Mouse (Mus musculus): ENCODE measurements around the gene Map3k9. TPM values are rescaled to one million over a fixed set of nuclear protein-coding genes. Genes with fewer than 3 reads are reported as not detected.

The Map3k9 gene
- polyA plus RNA-seq, 1 experiment: 0.20 TPM

DNA sequence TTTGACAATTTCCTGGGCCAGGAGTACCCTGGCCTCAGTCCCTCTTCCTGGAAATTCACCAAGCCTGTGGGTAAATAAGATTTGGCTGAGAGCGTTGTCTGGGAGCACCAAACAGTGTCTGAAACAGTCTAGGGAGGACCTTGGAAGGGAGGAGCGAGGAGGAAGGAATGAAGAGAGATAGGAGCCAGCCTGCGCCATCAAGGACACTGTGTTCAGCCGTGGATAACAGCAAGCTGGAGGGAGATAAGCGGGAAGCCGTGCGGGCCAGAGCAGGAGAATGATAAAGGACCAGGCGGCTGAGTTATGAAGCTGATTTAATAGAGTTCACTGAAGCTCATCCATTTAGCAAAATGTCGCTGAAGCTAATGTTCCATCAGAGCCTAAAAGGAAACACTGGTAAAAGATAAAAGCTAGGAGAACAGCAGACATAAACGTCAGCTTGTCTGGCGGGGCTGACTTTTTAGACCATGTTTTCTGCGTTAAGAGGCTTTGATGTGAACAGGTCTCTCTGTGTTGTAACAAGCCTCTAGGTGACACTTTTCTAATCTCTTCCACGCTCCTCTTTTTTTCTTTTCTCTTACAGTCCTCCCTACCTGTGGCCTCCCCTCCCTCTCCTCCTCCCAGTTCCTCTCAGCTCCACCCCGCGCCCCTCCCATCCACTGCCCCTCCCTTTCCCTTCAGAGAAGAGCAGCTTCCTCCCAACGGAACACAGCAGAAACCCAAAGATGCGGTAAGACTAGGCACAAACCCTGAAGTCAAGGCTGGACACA lies 26.0 kb upstream of the Map3k9 start:
- no peak for TF ChIP-seq MYOD1 (IDR thresholded peaks at IDR 0.05; ENCODE audit: control insufficient read depth in 1 of 3, insufficient read length in 2 of 3, low read depth in 2 of 3)
- no peak for TF ChIP-seq POLR2AphosphoS2 (IDR thresholded peaks at IDR 0.05; ENCODE audit: insufficient read length, low read depth)
- no peak for TF ChIP-seq E2F4 (IDR thresholded peaks at IDR 0.05; ENCODE audit: insufficient read depth)
- TF ChIP-seq MAX (IDR thresholded peaks at IDR 0.05; ENCODE audit: low read depth): no peak
- TF ChIP-seq MYOG (IDR thresholded peaks at IDR 0.05; ENCODE audit: control insufficient read depth in 1 of 3, insufficient read depth in 1 of 3, insufficient read length in 2 of 3, low read depth in 2 of 3): no peak
- TF ChIP-seq TCF3 (IDR thresholded peaks at IDR 0.05; ENCODE audit: insufficient read length, low read depth): no peak
- TF ChIP-seq USF1 (IDR thresholded peaks at IDR 0.05; ENCODE audit: low read depth): no peak
- TF ChIP-seq TCF12 (IDR thresholded peaks at IDR 0.05; ENCODE audit: insufficient read depth, poor library complexity, severe bottlenecking): no peak
- TF ChIP-seq REST (IDR thresholded peaks at IDR 0.05; ENCODE audit: insufficient read depth, insufficient read length): no peak
- TF ChIP-seq POLR2A (IDR thresholded peaks at IDR 0.05; ENCODE audit: insufficient read length, low read depth): no peak
- no peak for TF ChIP-seq CEBPB (IDR thresholded peaks at IDR 0.05; ENCODE audit: insufficient read depth, poor library complexity, severe bottlenecking)
- TF ChIP-seq SRF (IDR thresholded peaks at IDR 0.05; ENCODE audit: control insufficient read depth, insufficient read length, low read depth): no peak
- Histone ChIP-seq H3K36me3 (ENCODE audit: control insufficient read depth, insufficient read depth) (no peaks in the 10 kb centered on the region), H3K4me3 (no peak overlapping the region)

DNA sequence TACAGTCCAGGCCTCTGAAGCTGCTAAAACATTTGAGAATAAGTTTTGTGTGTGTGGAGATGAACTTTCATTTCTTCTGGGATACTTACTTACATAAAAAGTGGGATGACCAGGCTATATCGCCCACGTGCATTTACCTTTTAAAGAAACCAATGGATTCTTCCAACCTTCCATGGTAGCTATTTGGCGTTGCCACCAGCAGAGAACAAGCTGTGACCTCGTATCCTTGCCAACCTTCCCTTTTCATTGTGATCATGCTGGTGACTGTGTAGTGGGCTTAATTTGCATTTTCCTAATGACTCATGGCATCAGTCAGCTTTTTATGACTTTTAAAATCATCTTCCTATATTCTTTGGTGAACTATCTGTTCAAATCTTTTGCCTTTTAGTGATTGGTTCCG lies 25.1 kb upstream of the Map3k9 start:
- H3K4me3 ChIP-seq: no peak overlapping the region
- H3K27me3 ChIP-seq (ENCODE audit: control insufficient read depth, insufficient read depth, insufficient read length): no peaks in the 10 kb centered on the region
- H3ac ChIP-seq (ENCODE audit: control insufficient read depth, insufficient read length): no peak overlapping the region
- TF ChIP-seq POLR2AphosphoS2 (IDR thresholded peaks at IDR 0.05; ENCODE audit: insufficient read length, low read depth): no peak
- no peak for TF ChIP-seq MYOG (IDR thresholded peaks at IDR 0.05; ENCODE audit: control insufficient read depth in 1 of 3, insufficient read depth in 1 of 3, insufficient read length in 2 of 3, low read depth in 2 of 3)
- no peak for TF ChIP-seq E2F4 (IDR thresholded peaks at IDR 0.05; ENCODE audit: insufficient read depth)
- no peak for TF ChIP-seq REST (IDR thresholded peaks at IDR 0.05; ENCODE audit: insufficient read depth, insufficient read length)
- no peak for TF ChIP-seq SRF (IDR thresholded peaks at IDR 0.05; ENCODE audit: control insufficient read depth, insufficient read length, low read depth)
- no peak for TF ChIP-seq TCF3 (IDR thresholded peaks at IDR 0.05; ENCODE audit: insufficient read length, low read depth)
- no peaks in the 10 kb centered on the region for H3K36me3 ChIP-seq (ENCODE audit: control insufficient read depth, insufficient read depth)
- no peaks in the 10 kb centered on the region for H3K79me2 ChIP-seq (ENCODE audit: control insufficient read depth, insufficient read depth)
- H3K4me2 ChIP-seq (ENCODE audit: low read depth): no peak overlapping the region

More for the DNA sequence above, 26.0 kb upstream of the Map3k9 start:
- H3ac ChIP-seq (ENCODE audit: control insufficient read depth, insufficient read length): no peak overlapping the region
- no peak overlapping the region for H3K4me2 ChIP-seq (ENCODE audit: low read depth)
- H3K27me3 ChIP-seq (ENCODE audit: control insufficient read depth, insufficient read depth, insufficient read length): no peaks in the 10 kb centered on the region
- H3K79me2 ChIP-seq (ENCODE audit: control insufficient read depth, insufficient read depth): no peaks in the 10 kb centered on the region

DNA sequence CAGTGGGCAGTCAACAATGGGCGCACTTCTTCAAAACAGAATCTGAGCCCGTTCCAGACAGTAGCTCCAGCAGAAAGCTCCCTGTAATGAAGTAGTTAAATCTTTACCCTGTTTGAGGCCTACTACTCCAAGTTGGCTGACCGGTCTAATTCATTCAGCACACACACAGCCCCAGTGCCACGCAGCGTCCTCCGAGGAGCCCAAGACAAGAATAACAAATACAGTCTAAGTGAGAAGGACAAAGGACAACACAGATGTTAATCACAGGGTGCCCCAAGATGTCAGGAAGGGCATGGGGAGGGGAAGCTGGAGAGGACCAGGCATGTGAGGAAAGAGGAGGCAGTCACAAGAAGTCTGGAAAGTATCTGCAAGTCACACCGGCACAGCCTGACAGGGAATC lies 22.8 kb upstream of the Map3k9 start:
- Histone ChIP-seq H3ac (ENCODE audit: control insufficient read depth, insufficient read length) (no peak overlapping the region), H3K79me2 (ENCODE audit: control insufficient read depth, insufficient read depth) (no peaks in the 10 kb centered on the region), H3K36me3 (ENCODE audit: control insufficient read depth, insufficient read depth) (no peaks in the 10 kb centered on the region), H3K4me2 (ENCODE audit: low read depth) (no peak overlapping the region), H3K27me3 (ENCODE audit: control insufficient read depth, insufficient read depth, insufficient read length) (no peaks in the 10 kb centered on the region), H3K4me3 (no peak overlapping the region)
- no peak for TF ChIP-seq MAX (IDR thresholded peaks at IDR 0.05; ENCODE audit: low read depth)

DNA sequence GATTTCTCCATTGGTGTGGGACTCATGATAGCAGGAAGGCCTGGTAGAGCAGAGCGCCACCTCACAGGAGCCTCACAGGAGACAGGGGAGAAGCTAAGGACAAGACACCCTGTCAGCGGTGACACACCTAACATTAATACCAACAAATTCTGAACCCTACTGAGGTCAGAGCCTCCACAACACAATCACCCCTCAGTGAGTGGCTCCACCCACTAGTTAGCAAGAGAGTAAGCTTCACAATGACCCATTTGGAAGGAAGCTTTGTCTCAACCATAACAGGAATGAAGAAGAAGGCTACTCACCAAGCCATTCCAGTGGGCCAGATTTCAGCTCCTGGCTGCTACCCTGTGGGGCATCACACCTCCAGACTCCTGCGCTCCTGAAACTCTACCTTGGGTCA lies 22.0 kb upstream of the Map3k9 start:
- TF ChIP-seq MAX (IDR thresholded peaks at IDR 0.05; ENCODE audit: low read depth): no peak
- TF ChIP-seq CEBPB (IDR thresholded peaks at IDR 0.05; ENCODE audit: insufficient read depth, poor library complexity, severe bottlenecking): no peak
- TF ChIP-seq TCF3 (IDR thresholded peaks at IDR 0.05; ENCODE audit: insufficient read length, low read depth): no peak
- no peak for TF ChIP-seq POLR2A (IDR thresholded peaks at IDR 0.05; ENCODE audit: insufficient read length, low read depth)
- TF ChIP-seq POLR2AphosphoS2 (IDR thresholded peaks at IDR 0.05; ENCODE audit: insufficient read length, low read depth): no peak
- Histone ChIP-seq H3K4me2 (ENCODE audit: low read depth) (no peak overlapping the region), H3ac (ENCODE audit: control insufficient read depth, insufficient read length) (no peak overlapping the region), H3K27me3 (ENCODE audit: control insufficient read depth, insufficient read depth, insufficient read length) (no peaks in the 10 kb centered on the region), H3K4me3 (no peak overlapping the region), H3K79me2 (ENCODE audit: control insufficient read depth, insufficient read depth) (no peaks in the 10 kb centered on the region), H3K36me3 (ENCODE audit: control insufficient read depth, insufficient read depth) (no peaks in the 10 kb centered on the region)

DNA sequence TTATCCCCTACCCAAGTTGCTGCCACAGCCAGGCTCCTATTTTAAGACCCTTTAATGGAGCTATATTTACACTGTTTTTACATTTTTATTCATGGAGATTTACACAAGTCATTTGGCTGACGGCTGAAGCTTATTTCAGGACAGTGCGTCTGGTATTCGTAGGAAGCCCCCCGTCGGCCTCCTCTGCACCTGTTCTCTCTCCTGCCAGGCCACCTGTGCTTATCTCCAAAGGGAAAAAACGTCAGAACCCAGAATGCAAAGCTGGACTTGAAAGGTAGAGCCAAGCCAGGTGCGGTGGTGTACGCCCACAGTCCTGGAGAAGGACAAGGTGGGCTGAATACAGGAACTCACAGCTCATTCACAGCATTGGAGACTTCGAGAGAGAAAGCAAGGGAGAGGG lies 20.2 kb upstream of the Map3k9 start:
- H3K36me3 ChIP-seq (ENCODE audit: control insufficient read depth, insufficient read depth): no peaks in the 10 kb centered on the region
- TF ChIP-seq MAX (IDR thresholded peaks at IDR 0.05; ENCODE audit: low read depth) (no peak), POLR2A (IDR thresholded peaks at IDR 0.05; ENCODE audit: insufficient read length, low read depth) (no peak), REST (IDR thresholded peaks at IDR 0.05; ENCODE audit: insufficient read depth, insufficient read length) (no peak), MYOD1 (IDR thresholded peaks at IDR 0.05; ENCODE audit: control insufficient read depth in 1 of 3, insufficient read length in 2 of 3, low read depth in 2 of 3) (peak in 1 of 3 experiments; percentile 1), TCF3 (IDR thresholded peaks at IDR 0.05; ENCODE audit: insufficient read length, low read depth) (no peak), SRF (IDR thresholded peaks at IDR 0.05; ENCODE audit: control insufficient read depth, insufficient read length, low read depth) (no peak), TCF12 (IDR thresholded peaks at IDR 0.05; ENCODE audit: insufficient read depth, poor library complexity, severe bottlenecking) (no peak)
- no peak overlapping the region for H3K4me2 ChIP-seq (ENCODE audit: low read depth)
- H3K79me2 ChIP-seq (ENCODE audit: control insufficient read depth, insufficient read depth): no peaks in the 10 kb centered on the region
- H3K4me3 ChIP-seq: no peak overlapping the region
- H3ac ChIP-seq (ENCODE audit: control insufficient read depth, insufficient read length): no peak overlapping the region
- no peaks in the 10 kb centered on the region for H3K27me3 ChIP-seq (ENCODE audit: control insufficient read depth, insufficient read depth, insufficient read length)
